Mouse (Mus musculus) heart, embryonic 10.5 days (tissue): ENCODE measurements around the gene Fam155a. TPM values are rescaled to one million over a fixed set of nuclear protein-coding genes. Genes with fewer than 3 reads are reported as not detected.

Experiments used
- DNase-seq: peaks from one replicate; pipeline ENCODE4 v3.0.0-alpha.2; 2017; ENCODE audit warnings: low spot score
- H3K27ac ChIP-seq: fragments of 300-500 bp; sonication (generic); 2 replicates; pipeline ENCODE4 v1.5.1; 2016; ENCODE audit warnings: mild to moderate bottlenecking
- H3K27me3 ChIP-seq: fragments of 300-500 bp; sonication (generic); 2 replicates; pipeline ENCODE4 v1.6.1; 2016; ENCODE audit warnings: mild to moderate bottlenecking; ENCODE audit not compliant: poor library complexity, insufficient read depth, severe bottlenecking
- H3K36me3 ChIP-seq: fragments of 300-500 bp; sonication (generic); 2 replicates; pipeline ENCODE4 v1.6.1; 2016; ENCODE audit warnings: mild to moderate bottlenecking, moderate library complexity
- H3K4me1 ChIP-seq: fragments of 300-500 bp; sonication (generic); 2 replicates; pipeline ENCODE4 v1.6.1; 2016; ENCODE audit warnings: mild to moderate bottlenecking
- H3K4me3 ChIP-seq: fragments of 300-500 bp; sonication (generic); 2 replicates; pipeline ENCODE4 v1.5.1; 2016; ENCODE audit warnings: mild to moderate bottlenecking, moderate library complexity
- H3K9me3 ChIP-seq: fragments of 300-500 bp; sonication (generic); 2 replicates; pipeline ENCODE4 v1.6.1; 2016; ENCODE audit warnings: mild to moderate bottlenecking, moderate library complexity
- WGBS: fragments of 180-500 bp; shearing (Covaris S2); methylation state at CpG from one replicate; pipeline ENCODE4 v1.1.7; 2016; 5-methylcytosine and 5-hydroxymethylcytosine counted together
- polyA plus RNA-seq: library from polyadenylated mRNA; unstranded; fragments of >200 nt; fragmentation: Nextera tagmentation; extraction: Ambion mirVana; gene quantifications from 2 replicates; pipeline ENCODE4 v1.2.1, GENCODE M21; 2016

Gene Fam155a
- polyA plus RNA-seq, 1 experiment from 2014 or later, result 0.11 TPM

DNA sequence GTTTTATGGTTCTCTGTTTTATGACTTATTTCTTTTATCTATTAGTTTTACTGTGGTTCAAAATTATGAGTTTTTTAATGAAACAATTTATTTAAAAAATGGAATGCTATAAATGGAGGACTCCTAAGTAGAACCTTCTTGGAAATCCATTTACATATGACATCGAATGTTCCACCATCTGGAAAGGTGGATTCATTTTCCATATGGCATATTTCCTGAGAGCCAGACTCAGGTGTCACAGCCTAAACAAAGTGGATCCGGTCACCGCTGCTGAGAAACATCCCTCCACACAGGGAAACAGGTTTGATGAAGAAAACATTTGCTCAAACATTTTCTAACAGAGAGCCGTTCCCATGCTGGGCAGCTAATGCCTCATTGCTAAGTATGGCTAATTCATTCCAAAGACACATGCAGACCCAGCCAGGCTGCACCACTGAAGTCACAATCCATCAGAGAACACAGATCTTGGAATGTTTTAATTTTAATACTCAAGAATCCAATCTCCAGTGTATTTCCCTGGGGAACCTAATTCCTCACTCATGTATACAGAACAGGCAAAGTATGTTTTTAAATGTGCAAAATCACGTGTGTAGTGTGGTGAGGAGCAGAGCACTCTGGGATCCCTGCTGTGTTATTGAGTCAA, 235.1 kb downstream of the Fam155a start:
- Histone ChIP-seq H3K9me3 (no peaks in the 10 kb centered on the region), H3K27me3 (no peaks in the 10 kb centered on the region), H3K4me1 (no peaks in the 10 kb centered on the region), H3K36me3 (no peaks in the 10 kb centered on the region), H3K4me3 (no peak overlapping the region), H3K27ac (no peak overlapping the region)
- DNase-seq, result no peak
- 85% methylated on average over 5 of the region's 5 CpGs for WGBS

DNA sequence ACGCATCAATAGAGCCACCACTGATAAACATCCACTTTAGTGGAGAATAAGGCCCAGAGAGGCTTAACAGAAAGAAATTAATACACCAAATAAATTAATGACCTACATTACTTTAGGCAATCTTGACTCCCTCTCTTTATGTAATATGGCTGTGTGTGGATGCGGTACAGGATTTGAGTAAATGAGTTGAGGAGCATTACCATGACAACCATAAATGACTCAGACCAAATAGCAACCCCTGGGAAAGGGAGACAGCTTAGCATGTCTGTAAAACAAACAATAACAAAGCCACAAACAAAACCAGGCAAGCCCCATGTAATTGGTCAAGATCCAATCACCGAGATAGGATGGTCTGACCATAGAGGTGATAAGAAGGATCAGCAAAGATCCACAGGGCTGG, 244.4 kb downstream of the Fam155a start:
- no peaks in the 10 kb centered on the region for H3K9me3 ChIP-seq
- no peak for DNase-seq
- H3K27me3 ChIP-seq, result no peaks in the 10 kb centered on the region
- no peaks in the 10 kb centered on the region for H3K4me1 ChIP-seq
- H3K27ac ChIP-seq, result no peak overlapping the region
- H3K36me3 ChIP-seq, result no peaks in the 10 kb centered on the region
- no peak overlapping the region for H3K4me3 ChIP-seq
- 80% methylated on average over 3 of the region's 3 CpGs for WGBS

DNA sequence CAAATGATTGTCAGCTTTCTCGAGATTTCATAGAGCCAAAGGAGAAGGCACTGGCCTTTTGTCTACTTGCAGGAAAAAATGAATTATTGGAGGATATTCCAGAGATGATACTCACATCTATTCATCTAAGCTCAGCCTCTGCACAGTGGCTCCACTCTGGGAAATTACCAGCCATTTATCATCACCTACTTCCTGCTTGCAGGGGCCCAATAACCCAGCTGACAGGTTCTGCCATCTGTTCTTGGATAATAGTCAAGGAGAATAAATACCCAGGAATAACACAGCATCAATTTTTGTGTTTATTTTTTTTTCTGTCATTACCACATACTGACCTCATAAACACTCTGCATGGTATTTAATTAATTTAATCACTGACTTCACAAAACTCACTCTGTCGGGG, 249.4 kb downstream of the Fam155a start:
- no peaks in the 10 kb centered on the region for H3K27me3 ChIP-seq
- no peaks in the 10 kb centered on the region for H3K4me1 ChIP-seq
- H3K9me3 ChIP-seq, result no peaks in the 10 kb centered on the region
- DNase-seq, result no peak
- no peaks in the 10 kb centered on the region for H3K36me3 ChIP-seq
- H3K27ac ChIP-seq, result no peak overlapping the region
- H3K4me3 ChIP-seq, result no peak overlapping the region
- 83% methylated on average over 2 of the region's 2 CpGs for WGBS

DNA sequence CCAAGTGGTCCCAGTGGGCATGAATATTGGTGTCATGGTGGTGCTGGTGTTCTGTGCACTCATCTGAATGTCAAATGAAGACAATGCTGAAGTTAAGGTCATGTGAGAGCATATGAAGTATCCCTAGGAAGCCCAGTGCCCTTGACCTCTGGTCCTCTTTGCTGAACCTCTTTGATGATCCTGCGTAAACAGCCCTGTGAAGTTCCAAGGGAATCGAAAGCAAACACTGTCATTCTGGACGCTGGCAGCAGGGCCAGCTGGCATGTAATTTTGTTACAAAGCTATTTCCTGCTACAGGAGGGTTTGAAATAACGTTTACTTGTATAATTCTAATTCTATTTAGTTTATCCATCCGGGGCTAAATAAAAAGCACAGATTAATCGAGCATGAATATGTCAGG, 270.2 kb downstream of the Fam155a start:
- no peaks in the 10 kb centered on the region for H3K27me3 ChIP-seq
- no peaks in the 10 kb centered on the region for H3K4me1 ChIP-seq
- DNase-seq, result no peak
- WGBS, result 69% methylated on average over 6 of the region's 6 CpGs
- H3K27ac ChIP-seq, result no peak overlapping the region
- no peaks in the 10 kb centered on the region for H3K9me3 ChIP-seq
- H3K36me3 ChIP-seq, result no peaks in the 10 kb centered on the region
- no peak overlapping the region for H3K4me3 ChIP-seq

DNA sequence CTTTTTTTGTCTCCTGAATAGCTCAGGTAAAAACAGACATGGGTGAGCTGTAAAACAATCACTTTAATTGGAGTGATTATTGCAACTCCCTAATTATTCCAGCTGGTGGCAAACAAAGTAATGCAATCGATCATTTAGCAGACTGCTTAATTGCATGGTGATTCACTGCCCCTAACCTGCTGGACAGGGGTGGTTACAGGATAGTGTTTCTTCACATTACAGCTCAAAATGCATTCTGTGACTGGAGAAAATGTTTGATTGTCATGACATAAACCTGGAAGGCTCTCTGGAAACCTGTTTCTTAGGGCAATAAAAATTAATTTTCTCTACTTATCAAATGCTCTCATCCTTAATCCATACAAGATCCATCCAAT, 276.7 kb downstream of the Fam155a start:
- whole genome bisulfite sequencing, result 69% methylated on average over 1 of the region's 1 CpGs
- Histone ChIP-seq H3K36me3 (no peaks in the 10 kb centered on the region), H3K4me3 (no peak overlapping the region), H3K9me3 (no peaks in the 10 kb centered on the region), H3K27me3 (no peaks in the 10 kb centered on the region), H3K4me1 (no peaks in the 10 kb centered on the region), H3K27ac (no peak overlapping the region)
- DNase-seq, result no peak

DNA sequence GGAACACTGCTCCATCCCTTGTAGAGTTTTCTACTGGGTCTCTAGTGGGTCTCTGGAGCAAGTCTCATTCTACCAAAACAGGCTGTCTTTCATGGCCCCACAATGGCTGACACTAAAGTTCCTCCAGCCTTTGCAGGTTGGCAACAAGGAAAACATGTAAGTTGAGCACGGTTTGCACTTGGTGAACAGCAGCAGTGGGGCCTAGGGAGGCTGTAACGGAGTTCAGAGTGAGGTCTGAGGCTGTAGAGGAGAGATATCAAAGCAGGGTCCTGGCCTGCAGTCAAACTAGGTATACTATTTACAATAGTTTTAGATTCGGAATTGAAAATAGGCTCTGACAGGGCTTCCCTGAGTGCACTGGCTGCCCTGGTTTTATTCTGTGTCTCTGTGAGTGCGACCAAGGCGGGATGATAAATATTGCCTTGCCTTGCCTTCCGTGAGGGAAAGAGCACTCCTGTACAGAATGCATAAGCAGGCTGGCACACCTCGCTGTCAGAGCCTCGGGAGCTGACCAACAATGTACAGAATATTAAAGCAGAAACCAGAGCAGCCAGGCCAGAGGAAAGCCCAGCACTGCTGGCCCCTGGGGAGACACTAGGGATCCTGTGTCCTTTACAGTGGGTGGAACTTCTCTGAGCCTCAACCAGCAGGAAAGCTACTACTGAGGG, 277.3 kb downstream of the Fam155a start:
- Histone ChIP-seq H3K4me1 (no peaks in the 10 kb centered on the region), H3K27me3 (no peaks in the 10 kb centered on the region), H3K9me3 (no peaks in the 10 kb centered on the region), H3K4me3 (no peak overlapping the region), H3K27ac (no peak overlapping the region), H3K36me3 (no peaks in the 10 kb centered on the region)
- WGBS, result 70% methylated on average over 8 of the region's 8 CpGs
- no peak for DNase-seq

DNA sequence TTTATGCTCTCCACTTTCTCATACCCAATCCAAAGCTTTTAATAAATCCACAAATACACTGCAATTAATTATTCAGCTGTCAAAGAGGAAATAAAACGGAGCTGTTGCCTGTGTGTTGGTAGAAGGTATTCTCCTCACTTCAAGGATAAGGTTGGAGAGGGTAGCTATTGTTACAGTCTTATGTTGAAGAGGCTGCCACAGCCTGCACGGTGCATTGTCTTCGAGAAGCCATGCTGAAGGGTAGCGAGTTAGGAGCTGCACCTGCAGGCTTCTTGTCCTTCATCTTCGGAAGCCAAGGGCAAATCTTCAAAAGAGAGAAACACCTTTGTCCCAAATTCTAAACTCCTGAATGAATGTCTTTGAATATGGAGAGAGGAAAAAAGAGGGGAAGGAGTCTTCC, 288.4 kb downstream of the Fam155a start:
- Histone ChIP-seq H3K4me3 (no peak overlapping the region), H3K9me3 (no peaks in the 10 kb centered on the region), H3K4me1 (no peaks in the 10 kb centered on the region), H3K27me3 (no peaks in the 10 kb centered on the region), H3K27ac (no peak overlapping the region), H3K36me3 (no peaks in the 10 kb centered on the region)
- WGBS, result 70% methylated on average over 5 of the region's 5 CpGs
- DNase-seq, result no peak

DNA sequence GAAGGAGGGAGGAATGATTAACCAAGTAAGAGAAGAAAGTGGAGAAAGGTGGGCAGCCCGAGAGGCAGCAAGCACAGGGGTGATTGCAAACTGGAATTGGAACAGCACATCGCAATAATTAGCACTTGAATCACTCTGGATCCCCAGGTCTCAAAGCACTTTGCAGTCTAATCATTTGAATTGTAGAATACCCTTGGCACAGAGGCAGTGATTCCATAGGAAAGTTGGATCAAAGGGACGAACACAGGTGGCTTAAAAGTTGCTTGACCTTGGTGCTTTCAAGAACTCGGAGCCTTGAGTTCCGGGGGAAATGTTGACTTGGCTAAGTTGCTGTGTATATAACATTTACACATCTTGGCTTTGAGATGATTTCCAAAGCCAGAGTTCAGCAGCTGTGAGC, 299.7 kb downstream of the Fam155a start:
- H3K36me3 ChIP-seq, result no peaks in the 10 kb centered on the region
- 64% methylated on average over 5 of the region's 5 CpGs for WGBS
- no peak for DNase-seq
- no peak overlapping the region for H3K27ac ChIP-seq
- no peaks in the 10 kb centered on the region for H3K27me3 ChIP-seq
- no peaks in the 10 kb centered on the region for H3K9me3 ChIP-seq
- no peak overlapping the region for H3K4me3 ChIP-seq
- no peaks in the 10 kb centered on the region for H3K4me1 ChIP-seq

DNA sequence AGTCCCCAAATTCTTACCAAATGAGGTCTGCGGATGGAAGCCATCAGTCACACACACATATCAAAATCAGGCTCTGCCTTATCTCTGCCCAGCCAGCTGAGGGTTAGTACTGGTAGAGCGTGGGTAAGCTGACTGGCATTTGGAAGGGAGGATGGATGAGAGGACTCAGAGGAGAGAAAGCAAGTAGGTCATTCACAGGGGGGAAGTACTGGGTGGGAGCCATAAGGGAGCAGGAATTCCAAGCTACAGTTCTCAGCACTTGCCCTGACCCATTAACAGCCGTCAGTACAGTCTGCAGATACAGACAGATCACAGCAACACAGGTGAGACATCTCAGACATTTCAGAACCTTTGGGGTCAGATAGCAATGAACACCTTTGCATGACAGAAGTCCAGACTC, 300.8 kb downstream of the Fam155a start:
- H3K27ac ChIP-seq, result no peak overlapping the region
- 59% methylated on average over 3 of the region's 3 CpGs for WGBS
- H3K4me3 ChIP-seq, result no peak overlapping the region
- no peaks in the 10 kb centered on the region for H3K27me3 ChIP-seq
- H3K36me3 ChIP-seq, result no peaks in the 10 kb centered on the region
- no peaks in the 10 kb centered on the region for H3K4me1 ChIP-seq
- H3K9me3 ChIP-seq, result no peaks in the 10 kb centered on the region
- no peak for DNase-seq

DNA sequence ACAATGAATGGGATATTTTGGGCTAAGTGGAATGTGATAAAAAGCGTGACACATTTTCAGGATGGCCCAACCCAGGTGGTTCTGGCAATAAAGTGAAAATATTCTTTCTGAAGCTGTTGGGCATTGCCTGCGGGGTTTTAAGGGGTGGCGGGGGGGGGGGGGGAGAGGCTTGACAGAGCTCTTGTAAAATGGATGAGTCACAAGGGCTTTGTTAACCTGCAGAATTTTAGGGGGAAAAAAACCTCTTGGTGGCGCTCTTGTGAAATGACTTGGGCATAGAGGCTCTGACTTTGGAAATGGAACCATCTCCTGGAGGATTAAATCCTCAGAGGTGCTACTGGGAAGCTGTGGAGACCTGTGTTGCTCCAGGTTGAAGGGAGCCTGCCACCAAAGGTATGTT, 309.9 kb downstream of the Fam155a start:
- DNase-seq, result no peak
- H3K4me1 ChIP-seq, result no peaks in the 10 kb centered on the region
- no peak overlapping the region for H3K4me3 ChIP-seq
- no peaks in the 10 kb centered on the region for H3K27me3 ChIP-seq
- no peaks in the 10 kb centered on the region for H3K36me3 ChIP-seq
- H3K27ac ChIP-seq, result no peak overlapping the region
- 61% methylated on average over 3 of the region's 4 CpGs for WGBS
- no peaks in the 10 kb centered on the region for H3K9me3 ChIP-seq

DNA sequence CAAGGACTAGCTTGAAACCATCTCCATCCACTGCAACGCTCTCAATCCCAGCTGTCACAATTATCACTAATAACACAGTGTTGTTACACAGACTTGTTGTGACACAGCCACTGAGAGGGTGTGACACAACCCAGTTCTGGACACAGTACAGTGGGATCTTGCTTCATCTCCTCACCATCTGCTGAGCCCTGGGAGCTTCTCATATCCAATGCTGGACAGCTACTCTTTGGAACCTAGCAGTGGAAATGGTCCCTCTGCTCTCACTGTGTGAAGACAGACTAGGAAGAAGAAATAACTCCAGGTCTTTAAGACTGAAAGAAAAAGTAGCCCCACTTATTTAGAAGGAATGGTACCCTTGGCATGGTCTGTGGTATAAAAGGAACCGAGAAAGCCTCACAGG, 310.3 kb downstream of the Fam155a start:
- 82% methylated on average over 2 of the region's 2 CpGs for WGBS
- H3K27ac ChIP-seq, result no peak overlapping the region

DNA sequence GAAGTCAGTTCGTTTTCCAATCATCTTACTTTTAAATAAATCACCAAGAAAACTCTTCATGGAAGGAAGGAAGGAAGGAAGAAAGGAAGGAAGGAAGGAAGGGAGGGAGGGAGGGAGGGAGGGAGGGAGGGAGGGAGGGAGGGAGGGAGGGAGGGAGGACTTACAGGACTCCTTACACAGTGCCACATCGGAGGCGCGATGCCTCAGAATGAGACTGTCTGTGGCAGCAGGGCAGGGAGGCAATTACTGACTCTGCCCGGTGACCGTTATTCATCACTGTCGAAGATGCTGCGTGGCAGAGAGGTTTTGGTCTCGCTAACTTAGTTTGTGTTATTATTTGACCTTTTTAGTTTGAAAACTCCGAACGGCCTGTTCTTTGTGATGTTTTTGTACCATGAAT, 312.3 kb downstream of the Fam155a start:
- Histone ChIP-seq H3K9me3 (no peaks in the 10 kb centered on the region), H3K27ac (no peak overlapping the region), H3K36me3 (no peaks in the 10 kb centered on the region), H3K27me3 (no peaks in the 10 kb centered on the region), H3K4me3 (no peak overlapping the region), H3K4me1 (no peaks in the 10 kb centered on the region)
- 76% methylated on average over 11 of the region's 11 CpGs for WGBS
- DNase-seq, result no peak

More for the DNA sequence above, 310.3 kb downstream of the Fam155a start:
- no peak overlapping the region for H3K4me3 ChIP-seq
- H3K9me3 ChIP-seq, result no peaks in the 10 kb centered on the region
- no peaks in the 10 kb centered on the region for H3K27me3 ChIP-seq
- no peaks in the 10 kb centered on the region for H3K4me1 ChIP-seq
- DNase-seq, result no peak
- no peaks in the 10 kb centered on the region for H3K36me3 ChIP-seq

DNA sequence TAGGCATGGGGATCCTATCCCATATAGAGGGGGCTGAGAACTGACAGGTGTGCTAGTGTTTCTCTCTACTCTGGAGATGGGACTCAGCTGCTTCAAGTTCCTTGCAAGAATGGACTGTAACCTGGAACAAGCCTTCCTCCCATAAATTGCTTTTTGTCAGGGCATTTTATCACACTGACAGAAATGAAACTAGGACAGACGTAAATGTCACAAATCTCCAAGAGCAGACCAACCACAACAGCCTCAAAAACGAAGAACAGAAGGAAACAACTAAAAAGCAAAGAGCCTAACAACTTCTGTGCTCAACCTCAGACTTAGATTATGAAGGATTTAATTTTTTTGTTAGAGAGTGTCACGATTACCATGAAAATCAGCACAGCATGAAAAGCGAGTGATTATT, 315.8 kb downstream of the Fam155a start:
- no peaks in the 10 kb centered on the region for H3K4me1 ChIP-seq
- DNase-seq, result no peak
- H3K36me3 ChIP-seq, result no peaks in the 10 kb centered on the region
- no peak overlapping the region for H3K27ac ChIP-seq
- no peaks in the 10 kb centered on the region for H3K9me3 ChIP-seq
- no peaks in the 10 kb centered on the region for H3K27me3 ChIP-seq
- 77% methylated on average over 4 of the region's 4 CpGs for WGBS
- H3K4me3 ChIP-seq, result no peak overlapping the region

DNA sequence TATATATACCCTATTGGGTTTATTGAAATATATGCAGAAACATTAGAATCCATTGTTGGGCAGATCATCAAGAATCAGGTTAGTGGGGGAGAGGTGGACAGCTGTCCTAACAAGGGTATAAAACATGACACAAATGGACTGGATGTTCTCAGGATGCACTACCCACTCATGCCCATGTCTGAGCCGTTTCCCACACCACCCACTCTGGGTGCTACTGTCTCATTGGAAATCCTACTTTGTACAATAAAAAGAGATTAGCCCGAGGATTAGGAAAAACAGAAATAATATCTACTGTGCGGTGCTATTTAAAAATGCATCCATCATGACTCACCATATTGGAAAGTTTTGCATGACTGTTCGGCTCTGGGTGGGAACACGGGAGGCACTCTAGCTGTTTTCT, 317.2 kb downstream of the Fam155a start:
- H3K9me3 ChIP-seq, result no peaks in the 10 kb centered on the region
- H3K4me1 ChIP-seq, result 0 out of 2 replicates have a peak, but pooled peaks cover under 1% of the 10 kb centered on the region
- no peak for DNase-seq
- WGBS, result 77% methylated on average over 5 of the region's 5 CpGs
- no peak overlapping the region for H3K27ac ChIP-seq
- no peak overlapping the region for H3K4me3 ChIP-seq
- H3K27me3 ChIP-seq, result no peaks in the 10 kb centered on the region
- H3K36me3 ChIP-seq, result no peaks in the 10 kb centered on the region
